Mouse (Mus musculus): ENCODE results near the gene Sept8. TPM values are rescaled to one million over a fixed set of nuclear protein-coding genes. Genes with fewer than 3 reads are reported as not detected.

Gene Sept8
- polyA plus RNA-seq (2015; fragmentation: Nextera tagmentation; extraction: Ambion mirVana), result 16.5 and 18.9 TPM in 2 replicates

DNA sequence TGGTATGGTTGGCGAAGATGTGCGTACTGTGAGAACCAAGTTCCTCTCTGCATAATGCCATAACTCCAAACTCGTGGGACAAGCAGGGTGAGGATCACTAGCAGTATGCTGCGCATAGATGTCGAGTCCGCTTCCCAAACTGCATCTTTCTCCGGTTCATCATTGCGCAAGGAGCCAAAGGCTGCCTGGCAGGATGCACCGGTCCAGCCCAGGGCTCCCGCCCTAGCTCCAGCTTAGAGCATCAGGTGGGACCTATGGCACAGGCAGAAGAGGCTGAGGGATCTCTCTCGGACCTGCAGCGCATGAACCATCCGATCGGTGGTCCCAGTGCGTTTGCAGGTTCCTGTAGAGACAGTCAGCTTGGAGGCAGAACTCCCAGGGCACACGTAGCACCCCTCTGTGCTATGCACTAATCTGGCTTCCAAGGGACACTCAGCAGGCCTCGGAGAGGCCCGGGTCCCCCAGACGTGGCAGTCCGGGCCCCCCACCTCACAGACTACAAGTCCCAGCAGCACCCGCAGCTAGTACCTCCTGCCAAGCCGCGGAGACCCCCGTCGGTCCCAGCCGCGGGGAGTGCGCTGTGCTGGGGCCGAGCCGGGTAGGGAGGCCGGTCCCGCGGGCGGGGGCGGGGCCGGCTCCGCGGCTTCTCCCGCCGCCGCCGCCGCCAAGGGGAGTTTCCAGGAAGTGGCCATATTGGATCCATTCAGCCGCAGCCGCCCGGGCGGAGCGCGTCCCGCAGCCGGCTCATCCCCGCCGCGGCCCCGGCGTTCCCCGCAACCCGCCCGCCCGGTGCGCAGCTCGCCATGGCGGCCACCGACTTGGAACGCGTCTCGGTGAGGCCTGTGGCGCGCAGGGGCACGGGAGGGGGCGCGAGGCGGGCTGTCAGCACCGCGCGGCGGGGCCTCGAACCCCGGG lies at the start of gene Sept8:
Gene Sept8, plus strand, starts transcription at position 51 of the 915 bp plus-strand sequence.
- peak; percentile 70 for ATAC-seq (ENCODE audit: low read depth)
- Histone ChIP-seq H3K27ac (ENCODE audit: low read length) (peak within 1 kb of the TSS; percentile 89), H3K4me3 (ENCODE audit: low read depth, low read length) (peak within 1 kb of the TSS; percentile 84), H3K9me3 (replicated peaks; ENCODE audit: control insufficient read depth, low read length) (no peaks in the 10 kb centered on the region), H3K9ac (ENCODE audit: low read depth, low read length) (peak within 1 kb of the TSS; percentile 90), H3K4me2 (ENCODE audit: low read depth, low read length) (peak within 1 kb of the TSS; percentile 95), H3K27me3 (ENCODE audit: control insufficient read depth, insufficient read depth, low read depth, low read length) (no peaks in the 10 kb centered on the region), H3K36me3 (ENCODE audit: control insufficient read depth, insufficient read depth) (no peaks in the 10 kb centered on the region), H3K4me1 (ENCODE audit: control insufficient read depth, low read depth, low read length) (peaks cover 53% of the 10 kb centered on the region)
- 3% methylated on average over 78 of the region's 79 CpGs for WGBS (ENCODE audit: insufficient replicate concordance)

DNA sequence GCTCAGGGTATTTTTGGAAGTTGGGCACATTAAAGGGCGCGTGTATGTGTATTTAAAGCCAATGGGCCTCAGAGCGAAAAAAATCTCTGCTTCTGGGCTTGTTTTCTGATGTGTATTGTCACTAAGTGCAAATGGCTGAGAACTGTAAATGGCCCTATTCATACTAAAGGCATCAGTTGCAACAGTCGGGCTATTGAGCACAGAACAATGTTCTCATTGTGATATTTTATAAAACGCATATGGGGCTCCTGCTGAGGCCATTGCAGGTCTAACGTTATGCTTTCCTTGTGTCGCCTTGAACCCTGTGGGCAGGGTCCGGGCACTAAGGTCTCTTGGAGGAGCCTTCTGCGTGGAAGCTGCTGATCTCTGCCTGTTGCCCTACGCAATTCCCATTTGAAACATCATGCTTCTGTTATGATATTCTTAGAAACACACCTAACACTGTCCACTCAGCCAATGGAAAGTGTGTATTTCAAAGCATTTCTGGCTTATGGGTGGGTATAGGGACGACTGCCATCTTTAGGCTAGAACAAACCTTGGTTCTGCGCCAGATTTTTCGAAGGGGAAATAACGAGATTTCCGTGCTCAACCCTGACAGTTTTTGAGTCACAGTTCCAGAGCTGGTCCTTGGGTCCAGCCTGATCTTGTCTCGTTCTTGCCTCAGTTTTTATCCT lies 49.6 kb upstream of the Sept8 start:
- Histone ChIP-seq H3K9me3 (replicated peaks; ENCODE audit: control insufficient read depth, low read length) (no peaks in the 10 kb centered on the region), H3K4me3 (ENCODE audit: low read depth, low read length) (no peak overlapping the region), H3K36me3 (ENCODE audit: control insufficient read depth, insufficient read depth) (no peaks in the 10 kb centered on the region), H3K4me2 (ENCODE audit: low read depth, low read length) (no peak overlapping the region), H3K9ac (ENCODE audit: low read depth, low read length) (no peak overlapping the region), H3K27ac (ENCODE audit: low read length) (no peak overlapping the region), H3K4me1 (ENCODE audit: control insufficient read depth, low read depth, low read length) (peaks cover 7% of the 10 kb centered on the region), H3K27me3 (ENCODE audit: control insufficient read depth, insufficient read depth, low read depth, low read length) (peaks cover 58% of the 10 kb centered on the region)
- WGBS (ENCODE audit: insufficient replicate concordance), result 37% methylated on average over 16 of the region's 16 CpGs
- ATAC-seq (ENCODE audit: low read depth), result no peak

DNA sequence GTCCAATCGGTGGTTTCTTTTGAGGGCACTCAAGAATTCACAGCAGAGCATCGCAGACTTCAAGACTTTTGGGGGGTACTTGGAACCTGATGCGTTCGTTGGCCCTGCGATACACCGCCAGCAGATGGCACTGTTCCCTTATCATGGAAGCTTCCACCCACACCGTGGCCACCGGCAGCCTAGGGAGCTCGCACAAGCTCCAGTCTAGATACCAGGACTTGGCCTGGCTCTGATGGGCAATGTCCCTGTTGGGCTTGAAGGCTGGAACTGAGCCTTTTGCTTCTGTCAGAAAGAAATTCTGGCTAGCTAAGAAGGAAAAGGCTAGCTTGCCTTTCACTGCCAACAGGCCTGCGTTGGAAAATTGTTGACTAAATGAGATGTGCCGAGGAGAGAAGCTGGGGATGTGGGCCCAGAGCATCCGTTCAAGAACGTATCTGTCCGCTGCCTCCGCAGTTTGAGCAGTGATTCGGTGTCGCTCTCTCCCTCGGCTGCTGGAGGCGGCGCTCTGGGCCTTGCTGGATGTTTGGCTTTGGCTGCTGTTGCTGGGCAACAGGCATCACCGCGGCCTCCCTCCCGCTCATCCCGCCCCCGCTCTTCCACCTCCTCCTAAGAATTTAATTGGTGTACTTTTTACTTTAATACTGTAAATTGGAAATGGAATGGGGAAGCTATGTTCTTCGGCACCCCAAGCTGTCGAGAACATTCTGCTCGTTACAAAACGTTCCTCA lies 48.9 kb upstream of the Sept8 start, which contains the start of gene Gm9837:
Gene Gm9837, minus strand, starts transcription at position 512 of the 728 bp plus-strand sequence.
- Histone ChIP-seq H3K27me3 (ENCODE audit: control insufficient read depth, insufficient read depth, low read depth, low read length) (peaks cover 56% of the 10 kb centered on the region), H3K27ac (ENCODE audit: low read length) (no peak within 1 kb of the TSS), H3K9ac (ENCODE audit: low read depth, low read length) (no peak within 1 kb of the TSS), H3K9me3 (replicated peaks; ENCODE audit: control insufficient read depth, low read length) (no peaks in the 10 kb centered on the region), H3K4me1 (ENCODE audit: control insufficient read depth, low read depth, low read length) (peaks cover 7% of the 10 kb centered on the region), H3K4me3 (ENCODE audit: low read depth, low read length) (no peak within 1 kb of the TSS), H3K4me2 (ENCODE audit: low read depth, low read length) (0 out of 2 replicates have a peak within 1 kb of the TSS, but pooled peaks have one; percentile 10), H3K36me3 (ENCODE audit: control insufficient read depth, insufficient read depth) (no peaks in the 10 kb centered on the region)
- WGBS (ENCODE audit: insufficient replicate concordance), result 8% methylated on average over 29 of the region's 29 CpGs
- ATAC-seq (ENCODE audit: low read depth), result peak; percentile 80

DNA sequence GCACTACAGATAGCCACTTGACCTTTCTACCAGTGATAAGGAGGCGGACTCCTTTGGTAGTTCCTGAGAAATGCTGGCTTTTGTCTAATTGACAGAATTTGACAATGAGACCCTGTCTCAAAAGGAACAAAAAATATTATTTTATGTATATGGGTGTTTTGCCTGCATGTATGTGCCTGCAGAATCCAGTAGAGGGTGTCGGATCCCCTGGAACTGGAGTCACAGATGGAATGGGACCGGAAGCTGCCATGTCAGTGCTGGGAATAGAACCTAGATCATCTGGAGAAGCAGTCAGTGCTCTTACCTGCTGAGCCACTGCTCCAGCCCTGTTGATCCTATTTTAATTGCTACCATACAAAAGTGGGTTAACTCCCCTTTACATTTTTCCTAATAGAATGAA lies 46.3 kb upstream of the Sept8 start:
- H3K27me3 ChIP-seq (ENCODE audit: control insufficient read depth, insufficient read depth, low read depth, low read length), result peaks cover 59% of the 10 kb centered on the region
- no peaks in the 10 kb centered on the region for H3K9me3 ChIP-seq (replicated peaks; ENCODE audit: control insufficient read depth, low read length)
- peaks cover 5% of the 10 kb centered on the region for H3K4me1 ChIP-seq (ENCODE audit: control insufficient read depth, low read depth, low read length)
- no peak overlapping the region for H3K27ac ChIP-seq (ENCODE audit: low read length)
- no peak overlapping the region for H3K4me3 ChIP-seq (ENCODE audit: low read depth, low read length)
- ATAC-seq (ENCODE audit: low read depth), result no peak
- 59% methylated on average over 3 of the region's 3 CpGs for WGBS (ENCODE audit: insufficient replicate concordance)
- H3K4me2 ChIP-seq (ENCODE audit: low read depth, low read length), result no peak overlapping the region
- peaks cover under 1% of the 10 kb centered on the region for H3K36me3 ChIP-seq (ENCODE audit: control insufficient read depth, insufficient read depth)
- H3K9ac ChIP-seq (ENCODE audit: low read depth, low read length), result no peak overlapping the region

DNA sequence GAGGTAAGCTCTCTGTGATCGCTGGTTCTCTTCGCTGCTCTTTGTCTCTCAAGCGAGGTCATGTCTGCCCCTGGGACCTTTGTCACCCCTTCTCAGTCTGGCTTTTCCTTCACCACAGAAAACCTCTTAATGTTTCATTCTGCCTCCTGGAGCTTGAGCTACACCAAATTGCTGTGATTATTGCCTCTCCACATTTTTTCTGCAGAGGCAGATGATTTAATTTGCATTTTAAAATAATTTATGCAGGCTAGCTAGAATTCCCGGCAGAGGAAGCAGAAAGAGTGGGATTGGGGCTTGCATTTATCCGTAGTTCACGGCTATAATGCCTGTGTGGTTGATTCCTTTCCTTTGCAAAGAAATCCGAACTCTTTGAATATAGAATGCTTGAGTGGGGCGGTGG lies 43.4 kb upstream of the Sept8 start:
- Histone ChIP-seq H3K9me3 (replicated peaks; ENCODE audit: control insufficient read depth, low read length) (no peaks in the 10 kb centered on the region), H3K36me3 (ENCODE audit: control insufficient read depth, insufficient read depth) (peaks cover 4% of the 10 kb centered on the region), H3K4me3 (ENCODE audit: low read depth, low read length) (no peak overlapping the region), H3K4me1 (ENCODE audit: control insufficient read depth, low read depth, low read length) (peaks cover 23% of the 10 kb centered on the region), H3K4me2 (ENCODE audit: low read depth, low read length) (no peak overlapping the region), H3K9ac (ENCODE audit: low read depth, low read length) (no peak overlapping the region), H3K27me3 (ENCODE audit: control insufficient read depth, insufficient read depth, low read depth, low read length) (peaks cover 73% of the 10 kb centered on the region), H3K27ac (ENCODE audit: low read length) (no peak overlapping the region)
- 30% methylated on average over 8 of the region's 8 CpGs for WGBS (ENCODE audit: insufficient replicate concordance)
- ATAC-seq (ENCODE audit: low read depth), result no peak

DNA sequence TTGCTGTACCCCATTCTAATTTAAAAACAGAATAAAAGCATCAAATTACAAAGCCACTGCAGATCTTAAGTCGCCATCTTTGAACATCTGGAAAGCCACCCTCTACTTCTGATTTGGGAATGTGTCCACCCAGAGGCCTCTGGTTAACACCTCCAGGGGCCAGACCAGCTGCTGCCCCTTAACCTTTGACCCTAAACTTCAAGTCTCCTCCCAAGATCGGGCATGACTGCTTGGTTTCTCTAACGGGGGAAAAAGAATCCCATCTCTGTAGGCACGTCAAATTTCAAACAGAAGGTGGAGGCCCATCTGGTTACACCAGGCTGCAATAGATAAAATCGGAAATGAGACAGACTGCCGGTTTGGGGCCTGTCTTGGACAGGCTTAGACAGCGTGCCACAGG lies 41.2 kb upstream of the Sept8 start:
- Histone ChIP-seq H3K27ac (ENCODE audit: low read length) (0 out of 2 replicates have a peak overlapping the region, but pooled peaks have one; percentile 2), H3K27me3 (ENCODE audit: control insufficient read depth, insufficient read depth, low read depth, low read length) (peaks cover 59% of the 10 kb centered on the region), H3K4me2 (ENCODE audit: low read depth, low read length) (peak overlapping the region; percentile 72), H3K36me3 (ENCODE audit: control insufficient read depth, insufficient read depth) (peaks cover 4% of the 10 kb centered on the region), H3K4me1 (ENCODE audit: control insufficient read depth, low read depth, low read length) (peaks cover 40% of the 10 kb centered on the region), H3K9ac (ENCODE audit: low read depth, low read length) (peak overlapping the region; percentile 80), H3K9me3 (replicated peaks; ENCODE audit: control insufficient read depth, low read length) (no peaks in the 10 kb centered on the region), H3K4me3 (ENCODE audit: low read depth, low read length) (peak overlapping the region; percentile 82)
- ATAC-seq (ENCODE audit: low read depth), result no peak
- 27% methylated on average over 7 of the region's 7 CpGs for WGBS (ENCODE audit: insufficient replicate concordance)

DNA sequence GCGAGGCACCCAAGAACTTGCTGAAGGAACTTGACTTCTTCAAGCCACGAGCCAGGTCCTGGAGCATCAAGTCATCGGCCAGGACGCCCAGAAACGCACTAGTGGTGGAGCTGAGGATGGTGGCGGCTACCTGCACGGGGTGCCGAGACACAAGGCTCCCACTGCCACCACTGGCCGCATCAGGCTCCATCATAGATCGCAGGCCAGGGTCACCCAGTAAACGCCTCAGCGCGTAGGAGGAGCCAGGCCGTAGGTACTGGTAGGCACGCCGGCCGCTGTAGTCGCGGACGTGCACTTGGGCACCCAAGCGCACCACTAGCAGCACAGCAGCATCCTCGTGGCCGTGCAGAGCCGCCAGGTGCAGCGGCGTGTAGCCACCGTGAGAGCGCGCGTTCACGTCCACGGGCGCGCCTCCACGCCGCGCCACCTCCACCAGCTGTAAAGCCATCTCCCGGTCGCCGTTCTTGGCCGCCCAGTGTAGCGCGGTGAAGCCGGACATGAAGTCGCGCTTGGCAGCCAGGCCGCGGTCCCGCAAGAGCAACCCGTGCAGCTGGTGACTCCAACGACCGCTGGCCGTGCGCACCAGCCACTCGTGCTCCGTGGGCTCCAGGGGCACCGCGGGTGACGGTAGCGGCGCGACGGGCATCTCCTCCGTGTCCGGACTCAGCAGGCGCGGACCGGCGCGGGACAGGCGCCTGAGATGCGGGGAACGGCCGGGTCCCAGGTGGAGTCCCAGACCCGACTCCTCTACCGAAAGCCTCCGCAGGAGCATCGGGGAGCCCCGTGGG lies 40.5 kb upstream of the Sept8 start:
- Histone ChIP-seq H3K4me1 (ENCODE audit: control insufficient read depth, low read depth, low read length) (peaks cover 46% of the 10 kb centered on the region), H3K27me3 (ENCODE audit: control insufficient read depth, insufficient read depth, low read depth, low read length) (peaks cover 54% of the 10 kb centered on the region), H3K9me3 (replicated peaks; ENCODE audit: control insufficient read depth, low read length) (no peaks in the 10 kb centered on the region), H3K9ac (ENCODE audit: low read depth, low read length) (peak overlapping the region; percentile 80), H3K4me3 (ENCODE audit: low read depth, low read length) (peak overlapping the region; percentile 82), H3K4me2 (ENCODE audit: low read depth, low read length) (peak overlapping the region; percentile 72), H3K27ac (ENCODE audit: low read length) (peak overlapping the region; percentile 98; the same call in 1 of the 2 replicates), H3K36me3 (ENCODE audit: control insufficient read depth, insufficient read depth) (peaks cover 4% of the 10 kb centered on the region)
- WGBS (ENCODE audit: insufficient replicate concordance), result 6% methylated on average over 79 of the region's 79 CpGs
- no peak for ATAC-seq (ENCODE audit: low read depth)

DNA sequence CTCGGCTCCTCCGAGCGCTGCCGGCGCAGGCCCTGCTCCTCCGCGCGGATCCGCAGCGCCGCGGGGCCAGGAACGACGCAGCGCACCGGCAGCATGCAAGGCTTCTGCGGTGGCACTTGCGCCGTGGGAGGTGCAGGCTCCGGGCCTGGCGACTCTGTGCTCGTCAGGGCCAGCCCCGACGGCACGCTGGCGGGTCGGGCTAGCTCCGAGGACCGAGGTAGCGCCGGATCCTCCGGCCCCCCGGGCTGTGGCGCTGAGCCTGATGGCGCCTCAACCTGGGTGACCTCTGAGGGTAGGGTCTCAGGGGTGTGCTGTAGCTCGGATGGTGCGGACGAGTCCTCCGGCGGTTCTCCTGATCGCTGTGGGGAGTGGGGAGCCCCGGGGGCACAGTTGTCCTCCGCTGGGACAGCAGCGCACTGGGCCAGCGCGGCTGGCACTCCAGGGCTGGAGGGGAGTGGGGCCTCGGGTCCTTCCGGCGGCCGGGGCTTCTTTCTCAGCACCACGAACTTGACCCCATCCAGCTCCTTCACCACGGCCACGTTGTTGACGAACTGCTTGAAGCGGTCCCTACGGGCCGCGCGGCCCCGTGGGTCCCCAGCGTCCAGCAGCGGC lies 39.8 kb upstream of the Sept8 start:
- under 1% methylated on average over 62 of the region's 62 CpGs for WGBS (ENCODE audit: insufficient replicate concordance)
- Histone ChIP-seq H3K27ac (ENCODE audit: low read length) (peak overlapping the region; percentile 98), H3K27me3 (ENCODE audit: control insufficient read depth, insufficient read depth, low read depth, low read length) (peaks cover 50% of the 10 kb centered on the region), H3K4me3 (ENCODE audit: low read depth, low read length) (peak overlapping the region; percentile 82), H3K9ac (ENCODE audit: low read depth, low read length) (peak overlapping the region; percentile 80), H3K36me3 (ENCODE audit: control insufficient read depth, insufficient read depth) (peaks cover 4% of the 10 kb centered on the region), H3K9me3 (replicated peaks; ENCODE audit: control insufficient read depth, low read length) (no peaks in the 10 kb centered on the region), H3K4me2 (ENCODE audit: low read depth, low read length) (peak overlapping the region; percentile 72), H3K4me1 (ENCODE audit: control insufficient read depth, low read depth, low read length) (peaks cover 52% of the 10 kb centered on the region)
- ATAC-seq (ENCODE audit: low read depth), result no peak

Data from liver, embryonic 16.5 days (tissue).